Mouse (Mus musculus) hindbrain, embryonic 11.5 days (tissue): ENCODE measurements around the gene Csrp3. TPM values are rescaled to one million over a fixed set of nuclear protein-coding genes. Genes with fewer than 3 reads are reported as not detected.

ENCODE experiments used
- ATAC-seq: fragments of 200-750 bp; cut with Nextera tagmentation; 2 replicates; pipeline ENCODE4 v1.8.0; 2017; ENCODE audit warnings: mild to moderate bottlenecking, moderate TSS enrichment, moderate library complexity; ENCODE audit not compliant: low FRiP score
- DNase-seq: peaks from one replicate; pipeline ENCODE4 v3.0.0-alpha.2; 2015; ENCODE audit warnings: low spot score
- H3K27ac ChIP-seq: fragments of 300-500 bp; sonication (generic); 2 replicates; pipeline ENCODE4 v1.5.1; 2014; ENCODE audit warnings: mild to moderate bottlenecking, low read depth, low read length
- H3K27me3 ChIP-seq: fragments of 300-500 bp; sonication (generic); 2 replicates; pipeline ENCODE4 v1.6.1; 2014; ENCODE audit warnings: mild to moderate bottlenecking, low read length, moderate library complexity, mixed read lengths; ENCODE audit not compliant: control insufficient read depth, insufficient read depth
- H3K36me3 ChIP-seq: fragments of 300-500 bp; sonication (generic); 2 replicates; pipeline ENCODE4 v1.6.1; 2014; ENCODE audit warnings: mild to moderate bottlenecking, low read length, moderate library complexity, mixed read lengths; ENCODE audit not compliant: control insufficient read depth, insufficient read depth
- H3K4me1 ChIP-seq: fragments of 300-500 bp; sonication (generic); replicated peaks from 2 replicates; pipeline ENCODE4 v1.6.1; 2014; ENCODE audit warnings: low read length, mixed read lengths; ENCODE audit not compliant: control insufficient read depth, insufficient read depth
- H3K4me2 ChIP-seq: fragments of 300-500 bp; sonication (generic); replicated peaks from 2 replicates; pipeline ENCODE4 v1.6.1; 2014; ENCODE audit warnings: mild to moderate bottlenecking, low read depth, low read length
- H3K4me3 ChIP-seq: fragments of 300-500 bp; sonication (generic); 2 replicates; pipeline ENCODE4 v1.5.1; 2014; ENCODE audit warnings: low read depth, low read length
- H3K9ac ChIP-seq: fragments of 300-500 bp; sonication (generic); 2 replicates; pipeline ENCODE4 v1.6.1; 2014; ENCODE audit warnings: low read depth, low read length
- H3K9me3 ChIP-seq: fragments of 300-500 bp; sonication (generic); 2 replicates; pipeline ENCODE4 v1.6.1; 2016; ENCODE audit warnings: low read length; ENCODE audit not compliant: control insufficient read depth
- WGBS: fragments of 180-500 bp; shearing (Covaris S2); extraction: QIAGEN DNeasy Blood & Tissue Kit; methylation state at CpG from one replicate; pipeline ENCODE4 v1.1.7; 2014; 5-methylcytosine and 5-hydroxymethylcytosine counted together
- polyA plus RNA-seq: library from polyadenylated mRNA; unstranded; fragments of >200 nt; fragmentation: Nextera tagmentation; extraction: Ambion mirVana; gene quantifications from 2 replicates; pipeline ENCODE4 v1.2.1, GENCODE M21; 2014

The Csrp3 gene
- polyA plus RNA-seq, 1 experiment from 2014 or later: not detected

DNA sequence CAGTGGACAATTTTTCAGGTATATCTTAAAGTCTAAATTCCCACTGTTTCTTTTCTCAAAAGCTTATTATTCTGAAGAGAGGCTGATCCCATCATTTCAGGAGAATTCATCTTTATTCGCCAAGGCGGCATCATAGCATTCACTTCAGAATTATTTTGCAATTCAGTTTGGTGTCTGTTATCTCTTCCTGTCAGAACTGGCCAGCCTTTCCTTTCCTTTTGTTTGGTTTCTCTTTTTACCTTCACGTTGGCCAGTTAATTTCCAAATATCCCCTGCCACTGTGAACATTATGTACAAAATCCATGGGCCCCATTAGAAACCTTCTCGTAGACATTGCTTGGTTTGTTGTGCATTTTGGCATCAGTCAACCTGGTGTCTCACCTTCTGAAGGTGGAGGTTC lies 11.5 kb upstream of the Csrp3 start:
- H3K4me1 ChIP-seq: no peaks in the 10 kb centered on the region
- H3K27me3 ChIP-seq: no peaks in the 10 kb centered on the region
- no peaks in the 10 kb centered on the region for H3K36me3 ChIP-seq
- H3K27ac ChIP-seq: no peak overlapping the region
- ATAC-seq (no peak), DNase-seq (no peak)
- WGBS: 89% methylated on average over 4 of the region's 4 CpGs
- no peak overlapping the region for H3K9ac ChIP-seq
- H3K9me3 ChIP-seq: no peaks in the 10 kb centered on the region
- no peak overlapping the region for H3K4me2 ChIP-seq
- H3K4me3 ChIP-seq: no peak overlapping the region

- DNase-seq (no peak), ATAC-seq (no peak)
- Histone ChIP-seq H3K4me1 (no peaks in the 10 kb centered on the region), H3K27ac (no peak overlapping the region), H3K9me3 (no peaks in the 10 kb centered on the region), H3K4me3 (no peak overlapping the region), H3K27me3 (no peaks in the 10 kb centered on the region), H3K36me3 (no peaks in the 10 kb centered on the region), H3K9ac (no peak overlapping the region), H3K4me2 (no peak overlapping the region)
- 92% methylated on average over 1 of the region's 1 CpGs for WGBS
Measured at GRCm38 (mm10) chr7:48858257-48858656, 10.4 kb upstream of the Csrp3 start.

- no peak for DNase-seq
- H3K4me3 ChIP-seq: no peak overlapping the region
- 98% methylated on average over 3 of the region's 3 CpGs for WGBS
- H3K9ac ChIP-seq: no peak overlapping the region
- ATAC-seq: no peak
- no peaks in the 10 kb centered on the region for H3K36me3 ChIP-seq
- no peaks in the 10 kb centered on the region for H3K27me3 ChIP-seq
- H3K27ac ChIP-seq: no peak overlapping the region
- no peak overlapping the region for H3K4me2 ChIP-seq
- H3K4me1 ChIP-seq: no peaks in the 10 kb centered on the region
- H3K9me3 ChIP-seq: no peaks in the 10 kb centered on the region
Measured at GRCm38 (mm10) chr7:48855461-48855860, 7.6 kb upstream of the Csrp3 start.

DNA sequence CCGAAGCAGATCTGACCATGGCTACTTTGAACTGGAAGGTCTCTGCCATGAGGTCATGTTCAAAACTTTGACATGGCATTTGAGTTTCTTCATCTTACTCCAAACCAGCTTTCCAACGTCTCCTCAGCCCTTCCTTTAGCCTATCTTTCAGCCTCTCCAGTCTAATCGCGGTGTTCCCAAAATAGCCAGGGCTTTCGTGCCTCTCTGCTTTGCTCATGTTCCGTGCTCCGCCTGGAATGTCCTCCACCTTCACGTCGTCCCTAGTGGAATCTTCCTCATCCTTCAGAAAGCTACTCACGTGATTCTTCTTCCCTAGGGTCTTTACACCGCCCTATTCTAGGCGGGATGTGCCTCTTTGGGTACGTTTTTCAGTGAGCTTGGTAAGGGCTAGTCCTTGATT lies 5.7 kb upstream of the Csrp3 start:
- Histone ChIP-seq H3K9me3 (no peaks in the 10 kb centered on the region), H3K4me1 (no peaks in the 10 kb centered on the region), H3K27me3 (no peaks in the 10 kb centered on the region), H3K9ac (no peak overlapping the region), H3K4me3 (no peak overlapping the region), H3K36me3 (no peaks in the 10 kb centered on the region), H3K27ac (no peak overlapping the region), H3K4me2 (no peak overlapping the region)
- DNase-seq (no peak), ATAC-seq (no peak)
- 89% methylated on average over 13 of the region's 13 CpGs for WGBS

DNA sequence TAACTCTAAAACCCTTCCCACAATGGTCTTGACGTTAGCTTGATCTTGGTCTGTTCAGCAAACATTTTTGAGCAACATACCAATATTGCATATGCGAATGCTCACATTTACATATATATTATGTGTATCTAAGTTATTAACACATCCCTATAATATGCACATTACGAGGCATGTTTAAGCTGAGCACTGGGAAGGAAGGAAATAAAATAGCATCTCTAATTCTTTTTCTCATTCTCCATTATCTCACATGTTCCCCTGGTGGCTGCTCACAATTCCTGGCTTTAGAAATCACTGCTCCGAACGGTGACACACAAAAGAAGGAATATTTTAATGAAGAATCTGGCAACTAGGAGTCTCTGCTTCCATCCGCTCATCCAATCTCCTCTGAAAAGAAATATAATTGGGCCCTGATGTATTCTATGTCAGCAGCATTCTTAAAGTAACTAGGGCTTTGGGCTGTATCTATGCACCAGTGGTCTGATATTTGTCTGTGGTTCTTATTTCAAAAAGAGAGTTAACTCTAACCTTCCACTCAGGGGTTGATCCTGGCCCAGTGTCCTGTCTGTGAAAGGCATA lies 3.8 kb upstream of the Csrp3 start:
- DNase-seq: no peak

DNA sequence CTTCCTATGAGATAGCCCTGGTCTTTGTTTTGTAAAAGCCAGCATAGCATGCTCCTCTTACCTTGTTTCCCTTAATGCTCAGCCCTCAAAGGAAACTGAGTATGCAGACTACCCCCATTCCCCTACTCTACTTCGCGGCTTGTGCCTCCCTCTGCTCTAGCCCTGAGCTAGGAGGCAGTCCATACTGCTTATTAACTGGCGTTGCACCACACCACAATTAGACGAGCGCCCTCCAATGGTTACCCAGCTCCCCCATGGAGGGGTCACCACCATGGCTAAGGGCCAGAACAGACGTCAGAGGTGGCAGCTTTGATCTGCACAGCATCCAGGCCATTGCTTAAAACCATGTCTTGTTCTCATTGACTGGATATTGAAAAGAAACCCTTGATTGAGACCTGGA lies 1.1 kb downstream of the Csrp3 start:
- H3K27me3 ChIP-seq: peaks cover 36% of the 10 kb centered on the region
- no peak overlapping the region for H3K4me3 ChIP-seq
- no peak overlapping the region for H3K4me2 ChIP-seq
- H3K27ac ChIP-seq: no peak overlapping the region
- H3K9me3 ChIP-seq: no peaks in the 10 kb centered on the region
- ATAC-seq (no peak), DNase-seq (no peak)
- H3K4me1 ChIP-seq: no peaks in the 10 kb centered on the region
- no peaks in the 10 kb centered on the region for H3K36me3 ChIP-seq
- no peak overlapping the region for H3K9ac ChIP-seq
- WGBS: 55% methylated on average over 6 of the region's 6 CpGs

More for the DNA sequence above, 3.8 kb upstream of the Csrp3 start:
- H3K36me3 ChIP-seq: no peaks in the 10 kb centered on the region
- 71% methylated on average over 6 of the region's 6 CpGs for WGBS
- H3K4me1 ChIP-seq: no peaks in the 10 kb centered on the region
- H3K4me2 ChIP-seq: no peak overlapping the region
- H3K9me3 ChIP-seq: no peaks in the 10 kb centered on the region
- no peak overlapping the region for H3K27ac ChIP-seq
- no peak overlapping the region for H3K9ac ChIP-seq
- H3K27me3 ChIP-seq: peaks cover 2% of the 10 kb centered on the region
- H3K4me3 ChIP-seq: no peak overlapping the region
- ATAC-seq: no peak

GRCm38 (mm10) chr7:48845213-48845973 lies 2.4 kb downstream of the Csrp3 start:
- H3K27me3 ChIP-seq: peaks cover 43% of the 10 kb centered on the region
- ATAC-seq (no peak), DNase-seq (no peak)
- H3K9ac ChIP-seq: no peak overlapping the region
- H3K4me3 ChIP-seq: no peak overlapping the region
- H3K9me3 ChIP-seq: no peaks in the 10 kb centered on the region
- 79% methylated on average over 12 of the region's 12 CpGs for WGBS
- no peaks in the 10 kb centered on the region for H3K4me1 ChIP-seq
- H3K36me3 ChIP-seq: no peaks in the 10 kb centered on the region
- H3K4me2 ChIP-seq: no peak overlapping the region
- no peak overlapping the region for H3K27ac ChIP-seq

DNA sequence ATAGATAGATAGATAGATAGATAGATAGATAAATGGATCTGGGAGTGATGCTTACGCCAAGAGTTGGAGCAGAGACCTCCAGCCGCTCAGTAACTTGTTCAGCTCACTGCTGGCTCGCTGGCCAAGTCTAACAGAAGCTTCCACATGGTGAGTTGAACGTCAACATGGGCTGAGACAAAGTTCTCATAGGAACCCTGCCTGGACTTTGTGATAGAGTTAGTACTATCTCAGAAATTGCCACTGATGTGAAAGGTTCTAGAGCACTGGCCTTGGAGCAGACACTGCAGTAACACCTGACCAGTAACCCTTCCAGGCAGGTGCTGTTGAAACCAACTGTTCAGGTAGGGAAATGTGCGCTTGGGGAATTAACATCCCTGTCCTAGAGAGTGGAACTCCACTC lies 4.3 kb downstream of the Csrp3 start:
- H3K36me3 ChIP-seq: no peaks in the 10 kb centered on the region
- H3K27me3 ChIP-seq: peaks cover 61% of the 10 kb centered on the region
- ATAC-seq: no peak
- no peak overlapping the region for H3K9ac ChIP-seq
- no peaks in the 10 kb centered on the region for H3K9me3 ChIP-seq
- no peak overlapping the region for H3K4me3 ChIP-seq
- H3K27ac ChIP-seq: no peak overlapping the region
- no peak for DNase-seq
- WGBS: 89% methylated on average over 5 of the region's 5 CpGs
- no peak overlapping the region for H3K4me2 ChIP-seq
- no peaks in the 10 kb centered on the region for H3K4me1 ChIP-seq

DNA sequence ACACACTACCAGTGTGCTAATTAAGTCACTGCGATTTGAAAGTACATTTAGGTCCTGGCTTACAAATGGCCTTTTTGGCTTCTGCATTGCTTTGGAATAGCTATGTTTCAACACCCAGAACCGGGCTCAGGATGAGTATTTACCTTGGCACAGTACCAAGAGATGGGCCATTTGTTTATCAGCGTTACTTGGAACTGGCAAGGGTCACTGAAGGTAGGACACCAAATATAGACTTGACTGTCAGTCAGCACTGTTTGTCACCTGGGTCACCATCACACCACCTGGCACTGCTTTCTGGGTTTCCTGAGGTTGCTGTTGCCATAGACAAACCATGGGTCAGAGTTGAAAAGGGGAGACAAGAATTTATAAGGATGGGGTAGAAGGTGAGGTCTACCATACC lies 5.5 kb downstream of the Csrp3 start:
- DNase-seq: no peak
- Histone ChIP-seq H3K9ac (no peak overlapping the region), H3K27me3 (peaks cover 70% of the 10 kb centered on the region), H3K36me3 (no peaks in the 10 kb centered on the region), H3K27ac (no peak overlapping the region), H3K9me3 (no peaks in the 10 kb centered on the region), H3K4me2 (no peak overlapping the region), H3K4me1 (no peaks in the 10 kb centered on the region), H3K4me3 (no peak overlapping the region)
- no peak for ATAC-seq
- 83% methylated on average over 3 of the region's 3 CpGs for whole genome bisulfite sequencing
